Mouse (Mus musculus) kidney, adult 2 months (tissue): ENCODE results near the gene Rbfox3. TPM values are rescaled to one million over a fixed set of nuclear protein-coding genes. Genes with fewer than 3 reads are reported as not detected.
A peak's percentile ranks its signal among the peaks of the same experiment; 100 is the strongest.

Experiments used
- DNase-seq: peaks from one replicate; pipeline ENCODE4 v3.0.0; 2021
- H3K27ac ChIP-seq: fragments of 200-500 bp; 2 replicates; pipeline ENCODE4 v1.5.1; 2012; ENCODE audit warnings: low read depth, low read length, control low read depth, inconsistent platforms; ENCODE audit not compliant: insufficient read depth
- H3K27me3 ChIP-seq: fragments of 200-500 bp; replicated peaks from 2 replicates; pipeline ENCODE4 v1.6.1; 2012; ENCODE audit warnings: mild to moderate bottlenecking, moderate library complexity, low read length, inconsistent platforms; ENCODE audit not compliant: control insufficient read depth, insufficient read depth
- H3K36me3 ChIP-seq: fragments of 200-500 bp; 2 replicates; pipeline ENCODE4 v1.6.1; 2012; ENCODE audit warnings: mild to moderate bottlenecking, moderate library complexity, low read length, inconsistent platforms; ENCODE audit not compliant: control insufficient read depth, insufficient read depth
- H3K4me1 ChIP-seq: fragments of 200-500 bp; 2 replicates; pipeline ENCODE4 v1.6.1; 2011; ENCODE audit warnings: low read length; ENCODE audit not compliant: control insufficient read depth, insufficient read depth
- H3K4me3 ChIP-seq: fragments of 200-500 bp; 2 replicates; pipeline ENCODE4 v1.5.1; 2011; ENCODE audit warnings: mild to moderate bottlenecking, low read depth, low read length, control low read depth; ENCODE audit not compliant: insufficient read depth
- CTCF ChIP-seq: fragments of 200-500 bp; conservative IDR thresholded peaks from 2 replicates; pipeline ENCODE4 v1.5.1; 2011; ENCODE audit warnings: low read depth, mild to moderate bottlenecking, control low read depth, low read length, moderate library complexity, mixed read lengths; ENCODE audit not compliant: insufficient read depth, insufficient read length
- POLR2A ChIP-seq: fragments of 200-500 bp; IDR thresholded peaks from one replicate; pipeline ENCODE4 v1.6.1; 2011; ENCODE audit warnings: low read depth, low read length, control low read depth
- WGBS: fragments of 180-500 bp; shearing (Covaris S2); methylation state at CpG from one replicate; pipeline ENCODE4 v1.1.7; 2018; 5-methylcytosine and 5-hydroxymethylcytosine counted together
- polyA plus RNA-seq: library from polyadenylated mRNA; depleted of rRNA; stranded (reverse); fragments of >200 nt; gene quantifications from 2 replicates; pipeline ENCODE4 v1.2.3, GENCODE M21; 2012

Gene Rbfox3
- polyA plus RNA-seq, 1 experiment, result 0.27 TPM

- Histone ChIP-seq H3K4me1 (no peaks in the 10 kb centered on the region), H3K36me3 (no peaks in the 10 kb centered on the region), H3K27me3 (no peaks in the 10 kb centered on the region), H3K4me3 (no peak overlapping the region), H3K27ac (no peak overlapping the region)
- 88% methylated on average over 4 of the region's 4 CpGs for WGBS
- no peak for TF ChIP-seq CTCF
- TF ChIP-seq POLR2A, result no peak
- DNase-seq, result no peak
These were observed 140.0 kb downstream of the Rbfox3 start for GRCm38 (mm10) chr11:118771358-118771757.

- Histone ChIP-seq H3K4me3 (no peak overlapping the region), H3K27ac (no peak overlapping the region), H3K36me3 (no peaks in the 10 kb centered on the region), H3K4me1 (no peaks in the 10 kb centered on the region), H3K27me3 (no peaks in the 10 kb centered on the region)
- TF ChIP-seq POLR2A (no peak), CTCF (no peak)
- DNase-seq, result no peak
- 91% methylated on average over 7 of the region's 7 CpGs for WGBS
These were observed 140.6 kb downstream of the Rbfox3 start for GRCm38 (mm10) chr11:118770789-118771188.

GRCm38 (mm10) chr11:118769542-118769941 lies 141.9 kb downstream of the Rbfox3 start:
- WGBS, result 56% methylated on average over 2 of the region's 2 CpGs
- H3K36me3 ChIP-seq, result no peaks in the 10 kb centered on the region

GRCm38 (mm10) chr11:118768441-118768840 lies 143.0 kb downstream of the Rbfox3 start:
- Histone ChIP-seq H3K4me3 (no peak overlapping the region), H3K4me1 (no peaks in the 10 kb centered on the region), H3K27me3 (no peaks in the 10 kb centered on the region), H3K27ac (no peak overlapping the region), H3K36me3 (no peaks in the 10 kb centered on the region)
- 77% methylated on average over 3 of the region's 3 CpGs for WGBS
- peak; percentile 62 for DNase-seq
- TF ChIP-seq POLR2A, result no peak

More at GRCm38 (mm10) chr11:118769542-118769941, 141.9 kb downstream of the Rbfox3 start:
- DNase-seq, result no peak
- Histone ChIP-seq H3K4me1 (no peaks in the 10 kb centered on the region), H3K4me3 (no peak overlapping the region), H3K27ac (no peak overlapping the region), H3K27me3 (no peaks in the 10 kb centered on the region)
- TF ChIP-seq CTCF (no peak), POLR2A (no peak)

- Histone ChIP-seq H3K4me3 (no peak overlapping the region), H3K27ac (no peak overlapping the region), H3K27me3 (no peaks in the 10 kb centered on the region), H3K4me1 (no peaks in the 10 kb centered on the region), H3K36me3 (no peaks in the 10 kb centered on the region)
- peak; percentile 50 for DNase-seq
- no peak for TF ChIP-seq POLR2A
- TF ChIP-seq CTCF, result no peak
- 31% methylated on average over 4 of the region's 4 CpGs for WGBS
These were observed 144.0 kb downstream of the Rbfox3 start for GRCm38 (mm10) chr11:118767411-118767810.

GRCm38 (mm10) chr11:118760296-118760988 lies 151.0 kb downstream of the Rbfox3 start:
- Histone ChIP-seq H3K36me3 (no peaks in the 10 kb centered on the region), H3K4me3 (no peak overlapping the region), H3K27ac (no peak overlapping the region), H3K4me1 (no peaks in the 10 kb centered on the region), H3K27me3 (no peaks in the 10 kb centered on the region)
- no peak for DNase-seq
- WGBS, result 77% methylated on average over 12 of the region's 12 CpGs
- TF ChIP-seq CTCF (no peak), POLR2A (no peak)

- no peaks in the 10 kb centered on the region for H3K27me3 ChIP-seq
- 88% methylated on average over 8 of the region's 8 CpGs for WGBS
- TF ChIP-seq CTCF (no peak), POLR2A (no peak)
- no peak for DNase-seq
- H3K4me3 ChIP-seq, result no peak overlapping the region
- H3K4me1 ChIP-seq, result no peaks in the 10 kb centered on the region
- H3K36me3 ChIP-seq, result no peaks in the 10 kb centered on the region
- H3K27ac ChIP-seq, result no peak overlapping the region
These were observed 152.2 kb downstream of the Rbfox3 start for GRCm38 (mm10) chr11:118759228-118759627.
